Mouse (Mus musculus) inflammation-experienced regulatory T-cells, adult 16 weeks (primary cell): Measurements from ENCODE around the gene Gm5795. TPM values are rescaled to one million over a fixed set of nuclear protein-coding genes. Genes with fewer than 3 reads are reported as not detected.

Experiments
- polyA plus RNA-seq: library from polyadenylated mRNA; unstranded; fragments of 100-300 nt; shearing (Covaris generic); gene quantifications from one replicate; pipeline ENCODE4 v1.2.1, GENCODE M21; 2017

Gm5795 gene
- polyA plus RNA-seq = not detected

DNA sequence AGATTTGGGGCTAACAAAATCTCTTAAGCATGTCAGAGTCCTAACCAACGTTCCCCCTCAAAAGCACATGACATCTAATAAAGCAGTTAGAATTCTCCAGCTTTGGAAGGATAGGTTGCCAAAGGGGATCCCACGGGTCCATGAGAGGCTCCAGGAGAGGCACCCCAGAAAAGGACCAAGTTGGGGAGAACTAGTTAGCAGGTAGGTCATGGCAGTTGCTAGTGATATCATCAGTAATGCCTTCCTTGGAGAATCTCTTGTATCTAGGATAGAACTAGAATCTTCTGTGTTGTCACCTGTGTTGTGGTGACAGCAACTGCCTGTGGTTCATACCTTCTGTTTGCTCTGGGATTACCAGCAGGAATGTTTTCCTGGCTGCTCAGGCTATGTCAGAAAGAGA is at the start of gene Gm5795:
Gm5795 (plus strand) TSS at position 301 of the 400 bp plus-strand sequence.

DNA sequence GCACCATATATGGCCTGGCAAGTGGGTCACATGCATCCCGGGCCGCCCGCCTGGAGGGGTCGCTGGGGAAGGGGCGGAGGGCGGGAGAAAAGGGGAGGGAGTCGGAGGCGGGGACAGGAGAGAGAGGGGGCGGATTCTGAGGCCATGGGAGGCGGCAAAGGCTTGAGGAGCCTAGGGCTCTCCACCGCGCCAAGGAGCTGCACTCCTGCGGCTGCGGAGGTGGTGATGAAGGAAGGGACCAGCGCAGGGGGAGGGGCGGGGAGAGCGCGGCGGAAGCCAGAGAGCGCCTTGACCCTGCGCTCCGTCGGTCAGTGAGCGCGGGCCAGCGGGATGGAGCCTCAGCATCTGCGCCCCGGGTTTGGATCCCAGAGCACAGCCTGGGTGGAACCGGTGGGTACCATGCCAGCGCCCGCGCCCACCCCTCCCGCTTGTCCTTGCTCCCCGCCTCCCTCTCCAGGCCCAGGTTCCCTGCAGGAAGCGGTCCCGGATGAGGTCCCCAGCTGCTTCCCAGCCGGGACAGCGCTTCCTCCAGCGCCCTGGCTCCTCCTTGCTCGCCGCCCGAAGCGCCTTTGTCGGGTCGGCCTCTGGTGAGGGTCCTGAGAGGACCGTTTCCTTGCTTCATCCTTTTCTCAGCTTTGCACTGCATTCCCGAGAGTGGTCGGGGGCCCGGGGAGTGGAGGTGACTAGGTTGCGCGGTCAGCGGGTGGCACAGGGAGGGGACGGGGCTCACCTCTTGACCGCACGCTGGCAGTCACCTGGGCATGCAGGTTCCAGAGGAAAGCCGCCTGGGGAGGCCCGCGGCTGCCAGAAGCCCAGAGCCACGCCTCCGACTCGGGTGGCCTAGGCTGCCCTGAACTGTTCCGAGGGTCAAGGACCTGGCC is 20.5 kb downstream of the Gm5795 start, which contains the start of gene D830030K20Rik:
D830030K20Rik (plus strand) TSS at position 217 of the 881 bp plus-strand sequence.

Other genes starting within 250 kb of the Gm5795 start
- gene Gm2888, start 158.3 kb upstream of the Gm5795 start, polyA plus RNA-seq = not detected
- gene Gm2897, start 139.0 kb upstream of the Gm5795 start, polyA plus RNA-seq = 2.5 TPM
- gene Gm10340, start 54.3 kb upstream of the Gm5795 start, polyA plus RNA-seq = not detected
- gene D830030K20Rik, start 20.2 kb downstream of the Gm5795 start, polyA plus RNA-seq = 41.3 TPM
- gene Gm2956, start 144.4 kb downstream of the Gm5795 start, polyA plus RNA-seq = 5.0 TPM
- gene Gm10413, start 206.8 kb downstream of the Gm5795 start, polyA plus RNA-seq = not detected
- 12.5 TPM for gene Gm10409, start 224.4 kb downstream of the Gm5795 start, polyA plus RNA-seq
- gene Gm3005, start 239.8 kb downstream of the Gm5795 start, polyA plus RNA-seq = 5.2 TPM